Mouse (Mus musculus) 416B (cell line): ENCODE results near the gene Hlcs.

ENCODE experiments used
- DNase-seq: peaks from one replicate; pipeline ENCODE4 v3.0.0; 2011; ENCODE audit warnings: low read depth

Hlcs gene

DNA sequence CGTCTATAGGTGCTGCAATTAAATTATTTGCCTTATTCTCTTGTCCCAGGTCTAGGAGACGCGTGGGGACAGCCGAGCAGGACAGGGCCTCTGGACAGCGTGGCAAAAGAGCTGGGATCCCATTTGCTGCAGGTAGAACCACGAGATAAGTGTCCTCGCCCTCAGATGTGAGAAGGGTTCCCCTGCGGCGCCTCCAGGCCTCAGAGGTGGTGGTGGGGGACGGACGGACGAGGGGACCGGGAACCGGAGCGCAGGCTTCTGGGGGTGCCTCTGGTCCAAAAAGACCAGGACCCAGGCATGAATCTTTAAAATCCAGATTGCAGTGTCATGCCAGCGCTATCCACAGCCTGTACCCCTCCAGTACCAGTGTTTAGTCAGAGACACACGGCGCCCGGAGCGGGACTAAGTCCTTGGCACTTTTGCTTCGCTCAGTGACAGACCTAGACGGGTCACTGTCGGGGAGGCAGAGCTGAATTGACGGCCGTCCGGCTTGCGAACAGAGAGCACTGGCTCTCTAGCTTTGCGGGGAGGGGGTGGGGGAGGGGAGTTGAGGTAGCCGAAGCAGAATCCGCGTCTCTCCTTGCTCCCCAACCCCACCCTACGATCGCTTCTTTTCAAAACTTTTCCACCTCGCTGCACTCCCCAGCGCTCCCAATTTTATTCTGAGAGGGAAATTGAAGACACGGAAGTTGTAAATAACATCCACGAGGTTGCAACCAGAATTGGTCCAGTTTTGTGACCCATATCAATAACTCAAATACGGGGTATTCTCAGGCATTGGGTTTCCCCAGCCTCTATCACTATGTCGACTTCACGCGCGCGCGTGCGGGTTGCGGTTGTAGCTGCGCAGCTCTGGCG lies 218.9 kb downstream of the Hlcs start:
- no peak for DNase-seq

- DNase-seq: no peak
Observed at GRCm38 (mm10) chr16:94093151-94093863, 220.1 kb downstream of the Hlcs start.

DNA sequence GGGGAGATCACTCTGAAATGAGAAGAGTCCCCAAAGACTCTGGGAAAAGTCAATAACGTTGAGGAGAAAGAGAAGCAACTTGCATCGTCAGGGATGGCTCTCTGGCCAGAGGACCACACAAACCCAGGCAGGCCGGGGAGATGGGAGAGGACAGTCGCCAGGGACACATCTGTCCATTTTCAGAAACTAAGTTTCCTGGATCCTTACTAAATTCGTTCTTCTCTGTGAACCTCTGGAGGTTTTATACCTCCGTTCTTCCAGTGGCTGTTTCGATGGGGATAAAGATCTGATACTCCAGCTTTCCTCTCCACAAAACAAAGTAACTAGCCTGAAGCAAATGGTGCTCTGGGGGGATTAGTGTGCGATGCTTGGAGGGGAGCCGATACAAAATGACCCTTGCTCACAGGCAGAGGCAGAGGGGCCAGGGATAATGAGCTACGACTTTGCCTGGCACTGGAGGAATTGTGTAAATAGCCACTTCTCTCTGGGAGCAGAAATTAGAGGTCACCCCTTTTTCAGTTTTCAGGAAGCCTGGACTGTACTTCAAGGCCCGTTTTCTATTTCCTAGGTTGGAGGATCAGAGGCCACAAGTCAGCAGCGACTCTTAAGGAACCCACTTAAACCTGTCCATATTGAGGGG lies 220.7 kb downstream of the Hlcs start:
- no peak for DNase-seq

GRCm38 (mm10) chr16:94088819-94089692 lies 224.3 kb downstream of the Hlcs start:
- DNase-seq: no peak

- no peak for DNase-seq
Observed at GRCm38 (mm10) chr16:94088226-94088748, 225.1 kb downstream of the Hlcs start.

DNA sequence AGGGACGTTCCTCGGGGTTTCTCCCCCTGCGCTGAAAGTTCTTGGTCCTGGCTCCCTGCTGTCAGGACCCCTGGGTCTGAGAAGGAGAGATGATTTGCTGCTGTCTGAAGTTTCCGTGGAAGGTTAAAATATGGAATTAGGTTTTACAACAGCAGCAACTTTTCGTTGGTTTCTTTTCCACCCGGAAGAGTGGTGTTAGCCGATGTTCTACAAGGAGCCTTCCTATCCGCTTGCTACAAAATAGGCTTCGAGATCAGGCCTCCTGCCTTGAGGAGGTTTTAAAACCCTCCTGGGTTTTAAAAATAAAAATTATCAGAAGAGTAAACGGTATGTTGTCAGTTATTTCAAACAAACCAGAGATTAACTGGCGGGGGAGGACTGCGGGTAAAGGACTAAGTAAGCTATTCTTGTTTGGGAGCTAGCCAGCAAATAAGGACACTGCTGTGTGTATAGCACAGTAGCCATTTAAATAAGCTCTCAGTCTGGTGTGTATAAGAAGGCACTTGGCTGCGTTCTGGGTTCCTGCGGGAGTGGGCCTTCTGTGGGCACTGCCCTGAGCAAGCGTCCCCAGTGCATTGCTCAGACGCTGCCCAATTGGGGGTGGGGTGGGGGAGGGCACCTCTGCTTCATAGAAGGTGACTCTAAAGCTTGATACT lies 225.7 kb downstream of the Hlcs start:
- DNase-seq: no peak

- no peak for DNase-seq
Observed at GRCm38 (mm10) chr16:94086701-94087569, 226.4 kb downstream of the Hlcs start.

GRCm38 (mm10) chr16:94085603-94086285 lies 227.6 kb downstream of the Hlcs start:
- DNase-seq: no peak

GRCm38 (mm10) chr16:94084711-94085602 lies 228.4 kb downstream of the Hlcs start, which contains the start of gene Sim2:
Sim2 (plus strand) TSS chr16:94084931.
- no peak for DNase-seq

GRCm38 (mm10) chr16:94083848-94084525 lies 229.4 kb downstream of the Hlcs start:
- no peak for DNase-seq

DNA sequence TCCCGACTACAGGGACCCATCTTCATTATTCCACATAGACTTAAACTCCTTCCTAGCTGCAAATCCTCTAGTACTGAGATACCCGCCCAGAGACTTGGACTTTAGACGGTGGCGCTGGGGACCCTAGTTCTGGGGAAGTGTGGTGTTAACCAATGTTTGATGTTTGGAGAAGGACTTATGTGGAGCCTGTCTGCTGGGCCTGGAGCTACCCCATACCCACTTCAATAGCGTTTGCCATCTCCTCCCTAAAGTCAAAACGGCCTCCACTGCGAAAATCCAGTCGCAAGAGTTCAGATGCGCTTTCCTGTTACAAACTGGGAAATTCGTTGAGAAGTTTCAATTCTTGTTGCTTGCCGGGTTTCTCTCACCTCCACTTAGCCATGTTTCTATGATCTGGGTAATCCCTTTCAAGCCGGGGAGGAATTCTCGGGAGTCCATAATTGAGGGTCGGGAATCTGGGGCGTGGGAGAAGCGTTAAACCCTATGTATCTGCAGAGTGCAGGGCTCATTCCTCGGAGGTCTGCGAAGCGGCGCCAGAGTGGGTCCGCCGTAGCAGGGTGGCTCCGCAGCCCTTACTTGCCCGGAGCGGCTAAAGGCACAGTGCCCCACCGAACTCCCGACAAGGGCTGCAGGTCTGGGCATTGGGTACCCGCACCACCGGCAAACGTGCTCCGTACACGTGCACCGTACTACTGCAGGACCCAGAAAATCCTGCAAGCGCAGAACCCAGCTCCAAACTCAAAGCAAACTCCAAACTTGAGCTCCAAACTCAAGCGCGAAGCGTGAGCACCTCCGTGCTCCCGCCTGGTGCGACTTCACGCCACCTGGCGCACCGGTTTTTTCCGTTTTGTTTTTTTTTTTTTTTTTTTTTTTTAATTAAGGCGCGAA lies 230.2 kb downstream of the Hlcs start:
- no peak for DNase-seq

DNA sequence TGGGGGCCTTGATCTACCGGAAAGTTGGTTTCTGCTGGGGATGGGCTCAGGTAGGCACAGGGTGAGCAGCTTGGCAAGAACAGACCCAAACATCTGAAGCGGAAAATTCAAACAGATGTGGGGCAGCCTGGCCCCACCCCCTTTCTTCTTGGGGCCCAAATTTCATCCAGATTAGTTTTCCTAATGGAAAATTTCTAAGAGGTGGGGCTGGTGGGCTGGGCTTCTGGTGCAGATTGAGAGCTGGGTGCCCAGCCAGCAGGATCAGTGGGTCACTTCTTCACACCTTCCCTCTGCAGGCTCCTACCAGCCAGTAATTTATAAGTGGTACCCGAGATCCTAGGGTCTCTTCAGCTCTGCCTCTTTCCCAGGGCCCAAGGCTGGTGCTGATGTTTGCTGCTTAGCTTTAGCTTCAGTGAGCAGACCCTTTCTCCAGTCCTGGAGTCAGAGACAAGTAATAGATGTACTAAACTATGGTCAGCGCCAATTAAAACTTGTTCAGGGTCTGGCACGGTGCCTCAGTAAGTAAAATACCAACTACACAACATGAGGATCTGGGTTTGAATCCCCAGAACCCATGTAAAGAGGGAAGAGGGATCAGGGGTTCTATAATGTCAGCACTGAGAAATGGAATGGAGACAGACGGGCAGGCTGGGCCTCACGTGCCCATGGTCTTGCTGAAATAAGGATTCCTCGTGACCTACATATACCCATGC lies 231.2 kb downstream of the Hlcs start:
- no peak for DNase-seq

GRCm38 (mm10) chr16:94081596-94081995 lies 231.8 kb downstream of the Hlcs start:
- DNase-seq: no peak

DNA sequence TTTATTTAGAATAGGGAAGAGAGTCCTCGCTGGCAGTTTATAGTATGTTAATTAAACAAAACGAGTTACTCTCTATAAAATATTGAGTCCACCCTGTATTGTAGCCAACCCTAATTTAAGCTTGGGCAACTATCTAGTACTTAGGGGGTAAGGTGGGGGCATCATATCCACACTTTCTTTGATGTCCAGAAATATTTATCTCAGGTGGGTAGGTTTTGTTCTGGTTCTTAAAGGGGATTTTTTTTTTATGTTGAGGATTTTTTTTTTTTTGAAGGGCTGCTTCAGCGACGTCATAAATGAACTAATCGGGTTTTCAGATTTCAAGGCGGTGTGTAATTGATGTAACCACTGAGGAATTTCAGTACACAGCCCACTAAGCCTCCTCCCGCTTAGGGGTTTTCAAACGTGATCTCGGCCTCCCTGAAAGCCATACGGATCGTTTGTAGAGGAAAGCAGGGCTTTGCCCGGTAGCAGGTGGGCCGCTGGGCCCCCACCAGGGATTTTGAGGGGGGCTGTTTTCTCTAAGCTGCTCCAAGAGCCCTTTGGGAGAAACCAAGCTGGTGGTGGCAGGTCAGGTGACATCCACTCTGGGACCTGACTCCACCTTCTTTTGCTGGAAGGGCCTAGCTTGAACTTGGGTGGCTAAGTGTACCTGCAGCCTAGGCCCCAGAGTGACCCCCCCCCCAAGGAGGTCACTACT lies 233.4 kb downstream of the Hlcs start:
- DNase-seq: no peak

DNA sequence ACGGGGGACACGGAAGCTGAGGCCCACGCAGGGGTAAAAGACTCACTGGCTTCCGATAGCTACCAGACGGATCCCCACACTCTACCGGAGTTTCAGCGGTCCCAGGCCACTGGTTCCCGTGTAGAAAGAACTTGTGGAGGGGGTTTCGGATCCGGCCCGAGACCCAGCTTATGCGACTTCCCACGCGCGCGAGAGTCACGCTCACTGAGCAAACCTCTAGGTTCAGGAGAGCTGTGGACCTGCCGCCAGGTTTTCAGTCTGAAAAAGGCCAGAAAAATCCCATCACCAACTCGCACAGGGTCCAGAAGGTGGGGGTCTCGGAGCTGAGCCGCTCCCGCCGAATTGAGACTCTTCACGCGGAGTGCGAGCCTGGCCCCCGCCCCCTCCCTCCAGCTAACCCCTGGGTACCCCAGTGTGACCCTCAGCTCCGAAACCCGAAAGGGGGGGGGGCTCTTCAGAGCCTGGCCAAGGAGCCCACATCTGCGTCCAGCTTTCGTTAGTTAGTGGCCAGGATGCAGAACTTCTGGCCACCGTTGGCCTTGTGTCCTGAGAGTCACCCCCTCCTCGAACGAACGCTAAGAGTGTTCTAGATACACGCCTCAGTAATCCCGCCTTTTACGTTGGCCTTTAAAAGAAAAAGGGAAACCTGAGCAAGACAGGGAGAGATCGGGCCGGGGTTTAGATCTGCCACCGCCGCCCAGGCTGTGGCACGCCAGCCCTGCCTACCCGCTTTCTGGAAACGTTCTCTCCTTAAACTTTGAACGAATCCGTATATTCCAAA lies 234.1 kb downstream of the Hlcs start:
- no peak for DNase-seq
